Mouse (Mus musculus) c-Kit-positive CD71-positive TER-119-positive erythroid progenitor cells, embryonic 14.5 days (primary cell): ENCODE measurements at regions not wholly inside any gene's neighbourhood (a gene's known extent, or its start where the extent isn't known, plus 50 kb on each side); places are given as distances from the start of the nearest gene placed in this dataset.
"Not testable (repeated sequence)": the region's sequence is repeated elsewhere in the genome, so short reads cannot be mapped to it uniquely, and the experiment has no call there.

Experiments
- DNase-seq: peaks from one replicate; pipeline ENCODE4 v3.0.0-alpha.2; 2013; ENCODE audit warnings: low spot score

GRCm38 (mm10) chr11:31615107-31615811 is 56.4 kb downstream of the Bod1 start:
- DNase-seq = peak; percentile 27

GRCm38 (mm10) chr11:31614394-31614713 is 57.3 kb downstream of the Bod1 start:
- DNase-seq = no peak

- no peak for DNase-seq
Observed at GRCm38 (mm10) chr11:31613688-31614393, 57.8 kb downstream of the Bod1 start.

- no peak for DNase-seq
Observed at GRCm38 (mm10) chr11:31608458-31608857, 63.2 kb downstream of the Bod1 start.

- DNase-seq = no peak
Observed at GRCm38 (mm10) chr11:31601499-31601898, 70.2 kb downstream of the Bod1 start.

GRCm38 (mm10) chr11:31593604-31594003 is 78.1 kb downstream of the Bod1 start:
- DNase-seq = no peak

GRCm38 (mm10) chr11:31592061-31592460 is 79.6 kb downstream of the Bod1 start:
- DNase-seq = no peak

GRCm38 (mm10) chr11:31591037-31591554 is 80.6 kb downstream of the Bod1 start:
- no peak for DNase-seq

GRCm38 (mm10) chr11:31574941-31575340 is 96.7 kb downstream of the Bod1 start:
- no peak for DNase-seq

GRCm38 (mm10) chr11:31564742-31565510 is 106.8 kb downstream of the Bod1 start:
- no peak for DNase-seq

- no peak for DNase-seq
Observed at GRCm38 (mm10) chr11:31563826-31564741, 107.6 kb downstream of the Bod1 start.

- DNase-seq = no peak
Observed at GRCm38 (mm10) chr11:31562954-31563353, 108.7 kb downstream of the Bod1 start.

- DNase-seq = no peak
Observed at GRCm38 (mm10) chr11:31560775-31561174, 110.9 kb downstream of the Bod1 start.

GRCm38 (mm10) chr11:31555042-31555441 is 116.6 kb downstream of the Bod1 start:
- DNase-seq = no peak

- DNase-seq = no peak
Observed at GRCm38 (mm10) chr11:31551614-31552271, 119.9 kb downstream of the Bod1 start.

GRCm38 (mm10) chr11:31550747-31551613 is 120.7 kb downstream of the Bod1 start:
- no peak for DNase-seq

GRCm38 (mm10) chr11:31545514-31545913 is 126.2 kb downstream of the Bod1 start:
- not testable (repeated sequence) for DNase-seq

- DNase-seq = no peak
Observed at GRCm38 (mm10) chr11:31542635-31543219, 129.0 kb downstream of the Bod1 start.

- no peak for DNase-seq
Observed at GRCm38 (mm10) chr11:31541425-31541824, 130.3 kb downstream of the Bod1 start.

- no peak for DNase-seq
Observed at GRCm38 (mm10) chr11:31540816-31541215, 130.9 kb downstream of the Bod1 start.
